Mouse (Mus musculus) ES-E14 (cell line): ENCODE measurements at regions not wholly inside any gene's neighbourhood (a gene's known extent, or its start where the extent isn't known, plus 50 kb on each side); places are given as distances from the start of the nearest gene placed in this dataset.

Source experiments
- DNase-seq: peaks from one replicate; pipeline ENCODE4 v3.0.0-alpha.2; 2013; ENCODE audit warnings: low read depth, low spot score
- H3K27ac ChIP-seq: 2 replicates; pipeline ENCODE4 v1.5.1; 2012; ENCODE audit warnings: low read depth, mild to moderate bottlenecking, low read length, moderate library complexity, mixed read lengths; ENCODE audit not compliant: poor library complexity, insufficient read depth, severe bottlenecking
- H3K36me3 ChIP-seq: 2 replicates; pipeline ENCODE4 v1.6.1; 2012; ENCODE audit warnings: mild to moderate bottlenecking, low read length, moderate library complexity, mixed read lengths; ENCODE audit not compliant: control insufficient read depth, poor library complexity, insufficient read depth, severe bottlenecking
- H3K4me1 ChIP-seq, 2 experiments: fragments of 150-350 bp in 1 of 2; sonication (generic) in 1 of 2; 2 replicates each; pipeline ENCODE4 v1.6.1; 2012; ENCODE audit warnings: low read length in 2 of 2, mild to moderate bottlenecking in 1 of 2, mixed read lengths in 1 of 2; ENCODE audit not compliant: control insufficient read depth in 2 of 2, insufficient read depth in 2 of 2, poor library complexity in 1 of 2
- H3K4me3 ChIP-seq, 2 experiments: fragments of 150-350 bp in 1 of 2; sonication (generic) in 1 of 2; 2 replicates each; pipeline ENCODE4 v1.5.1; 2012; ENCODE audit warnings: low read length in 2 of 2, low read depth in 1 of 2, mild to moderate bottlenecking in 1 of 2, mixed read lengths in 1 of 2; ENCODE audit not compliant: insufficient read depth in 1 of 2, poor library complexity in 1 of 2, severe bottlenecking in 1 of 2
- H3K9ac ChIP-seq: 2 replicates; pipeline ENCODE4 v1.6.1; 2012; ENCODE audit warnings: low read depth, mild to moderate bottlenecking, low read length, mixed read lengths; ENCODE audit not compliant: poor library complexity, insufficient read depth, severe bottlenecking
- H3K9me3 ChIP-seq: fragments of 150-350 bp; sonication (generic); 2 replicates; pipeline ENCODE4 v1.6.1; 2012; ENCODE audit warnings: low read depth, mild to moderate bottlenecking, low read length; ENCODE audit not compliant: control insufficient read depth, insufficient read depth
- CHD2 ChIP-seq: IDR thresholded peaks from 2 replicates; pipeline ENCODE4 v1.6.1; 2014; ENCODE audit warnings: mild to moderate bottlenecking, low read depth, low read length, inconsistent platforms
- HCFC1 ChIP-seq: IDR thresholded peaks from 2 replicates; pipeline ENCODE4 v1.6.1; 2012; ENCODE audit warnings: low read length, inconsistent platforms, borderline replicate concordance; ENCODE audit not compliant: insufficient read depth
- MAFK ChIP-seq: IDR thresholded peaks from 2 replicates; pipeline ENCODE4 v1.6.1; 2014; ENCODE audit warnings: mild to moderate bottlenecking, low read depth, low read length, inconsistent platforms; ENCODE audit not compliant: insufficient read depth
- ZC3H11A ChIP-seq: IDR thresholded peaks from 2 replicates; pipeline ENCODE4 v1.6.1; 2012; ENCODE audit warnings: low read depth, mild to moderate bottlenecking, inconsistent platforms, low read length, borderline replicate concordance
- ZNF384 ChIP-seq: IDR thresholded peaks from 2 replicates; pipeline ENCODE4 v1.6.1; 2012; ENCODE audit warnings: low read depth, low read length, inconsistent platforms
- in situ Hi-C, 2 experiments: fragments of 600-800 bp; cut with MboI; formaldehyde crosslinking; loops; one replicate each; pipeline ENCODE4 v1.15.1; 2025; ENCODE audit warnings: low sequenced_read_pairs in 2 of 2, inconsistent platforms in 1 of 2; ENCODE audit not compliant: unreplicated experiment in 2 of 2

- TF ChIP-seq ZC3H11A: peak; percentile 69; the same call in 1 of the 2 replicates
- TF ChIP-seq CHD2: no peak
- TF ChIP-seq HCFC1: no peak
- no peak for TF ChIP-seq MAFK
- TF ChIP-seq ZNF384: no peak
- Histone ChIP-seq H3K9me3 (no peaks in the 10 kb centered on the region), H3K4me1 (no peaks in the 10 kb centered on the region), H3K9ac (no peak overlapping the region), H3K4me3 (no peak overlapping the region), H3K36me3 (no peaks in the 10 kb centered on the region), H3K27ac (no peak overlapping the region)
- in situ Hi-C loops: loop anchor here in 1 of 2 experiments (10.0 to 25.0 kb wide), 2 partner anchors 313 to 505 kb away; no protein-coding TSS in a partner anchor
- peak; percentile 50 for DNase-seq
Observed at GRCm38 (mm10) chr6:84407773-84408172, 185.9 kb downstream of the Cyp26b1 start.

GRCm38 (mm10) chr6:84404695-84405094, 189.0 kb downstream of the Cyp26b1 start:
- peak; percentile 28 for DNase-seq
- in situ Hi-C loops: loop anchor here in 1 of 2 experiments (10.0 to 25.0 kb wide), 2 partner anchors 310 to 508 kb away; no protein-coding TSS in a partner anchor
- Histone ChIP-seq H3K9me3 (no peaks in the 10 kb centered on the region), H3K4me1 (no peaks in the 10 kb centered on the region), H3K9ac (no peak overlapping the region), H3K27ac (no peak overlapping the region), H3K36me3 (no peaks in the 10 kb centered on the region), H3K4me3 (no peak overlapping the region)
- no peak for TF ChIP-seq ZNF384
- no peak for TF ChIP-seq CHD2
- TF ChIP-seq ZC3H11A: peak; percentile 84; the same call in 1 of the 2 replicates
- no peak for TF ChIP-seq MAFK
- no peak for TF ChIP-seq HCFC1

- H3K4me1 ChIP-seq: no peaks in the 10 kb centered on the region
- in situ Hi-C loops: loop anchor here in 1 of 2 experiments (10.0 to 25.0 kb wide), 2 partner anchors 308 to 510 kb away; no protein-coding TSS in a partner anchor
- no peak overlapping the region for H3K4me3 ChIP-seq
- no peak overlapping the region for H3K27ac ChIP-seq
- H3K36me3 ChIP-seq: no peaks in the 10 kb centered on the region
- TF ChIP-seq ZNF384: no peak
- TF ChIP-seq MAFK: no peak
- no peak for TF ChIP-seq HCFC1
- TF ChIP-seq ZC3H11A: no peak
- no peak for TF ChIP-seq CHD2
- no peak overlapping the region for H3K9ac ChIP-seq
- no peaks in the 10 kb centered on the region for H3K9me3 ChIP-seq
- DNase-seq: no peak
Observed at GRCm38 (mm10) chr6:84402431-84402830, 191.3 kb downstream of the Cyp26b1 start.

GRCm38 (mm10) chr6:84394496-84395090, 199.1 kb downstream of the Cyp26b1 start:
- H3K4me1 ChIP-seq: no peaks in the 10 kb centered on the region
- no peak overlapping the region for H3K27ac ChIP-seq
- TF ChIP-seq CHD2: no peak
- no peak for TF ChIP-seq MAFK
- TF ChIP-seq ZNF384: no peak
- no peak for TF ChIP-seq HCFC1
- TF ChIP-seq ZC3H11A: no peak
- H3K4me3 ChIP-seq: no peak overlapping the region
- H3K36me3 ChIP-seq: no peaks in the 10 kb centered on the region
- in situ Hi-C loops: no loop called here
- DNase-seq: no peak
- H3K9ac ChIP-seq: no peak overlapping the region
- H3K9me3 ChIP-seq: no peaks in the 10 kb centered on the region
